Mouse (Mus musculus) hindbrain, embryonic 16.5 days (tissue): Measurements from ENCODE around the gene Cmtr1. TPM values are rescaled to one million over a fixed set of nuclear protein-coding genes. Genes with fewer than 3 reads are reported as not detected.

Experiments used
- ATAC-seq: fragments of 200-750 bp; cut with Nextera tagmentation; 2 replicates; pipeline ENCODE4 v1.8.0; 2017; ENCODE audit warnings: moderate TSS enrichment, moderate library complexity
- H3K27ac ChIP-seq: fragments of 300-500 bp; sonication (generic); 2 replicates; pipeline ENCODE4 v1.5.1; 2014; ENCODE audit warnings: low read depth, mild to moderate bottlenecking, control low read depth, low read length, moderate library complexity
- H3K27me3 ChIP-seq: fragments of 300-500 bp; sonication (generic); replicated peaks from 2 replicates; pipeline ENCODE4 v1.6.1; 2014; ENCODE audit warnings: low read length; ENCODE audit not compliant: control insufficient read depth, insufficient read depth
- H3K36me3 ChIP-seq: fragments of 300-500 bp; sonication (generic); 2 replicates; pipeline ENCODE4 v1.6.1; 2014; ENCODE audit warnings: mild to moderate bottlenecking, low read length, moderate library complexity, mixed read lengths; ENCODE audit not compliant: control insufficient read depth, insufficient read depth
- H3K4me1 ChIP-seq: fragments of 300-500 bp; sonication (generic); 2 replicates; pipeline ENCODE4 v1.6.1; 2014; ENCODE audit warnings: low read depth, low read length; ENCODE audit not compliant: control insufficient read depth, insufficient read depth
- H3K4me2 ChIP-seq: fragments of 300-500 bp; sonication (generic); 2 replicates; pipeline ENCODE4 v1.6.1; 2014; ENCODE audit warnings: mild to moderate bottlenecking, low read length, control low read depth, moderate library complexity
- H3K4me3 ChIP-seq: fragments of 300-500 bp; sonication (generic); 2 replicates; pipeline ENCODE4 v1.5.1; 2014; ENCODE audit warnings: mild to moderate bottlenecking, low read length, control low read depth, moderate library complexity
- H3K9ac ChIP-seq: fragments of 300-500 bp; sonication (generic); 2 replicates; pipeline ENCODE4 v1.6.1; 2014; ENCODE audit warnings: low read depth, mild to moderate bottlenecking, control low read depth, low read length, moderate library complexity
- H3K9me3 ChIP-seq: fragments of 300-500 bp; sonication (generic); 2 replicates; pipeline ENCODE4 v1.6.1; 2014; ENCODE audit warnings: mild to moderate bottlenecking, low read length, moderate library complexity; ENCODE audit not compliant: control insufficient read depth
- WGBS: fragments of 180-500 bp; shearing (Covaris S2); extraction: QIAGEN DNeasy Blood & Tissue Kit; methylation state at CpG from one replicate; pipeline ENCODE4 v1.1.7; 2014; 5-methylcytosine and 5-hydroxymethylcytosine counted together
- polyA plus RNA-seq: library from polyadenylated mRNA; unstranded; fragments of >200 nt; fragmentation: Nextera tagmentation; extraction: Ambion mirVana; gene quantifications from 2 replicates; pipeline ENCODE4 v1.2.1, GENCODE M21; 2015

Gene Cmtr1
- polyA plus RNA-seq, 1 experiment from 2014 or later = 106 TPM

GRCm38 (mm10) chr17:29731266-29731952 is 71.0 kb downstream of the Cmtr1 start:
- H3K27me3 ChIP-seq = no peaks in the 10 kb centered on the region
- no peak overlapping the region for H3K4me3 ChIP-seq
- no peak; the same call in 1 of the 2 replicates for ATAC-seq
- H3K4me1 ChIP-seq = peaks cover 25% of the 10 kb centered on the region
- peak overlapping the region; percentile 74 for H3K27ac ChIP-seq
- H3K4me2 ChIP-seq = no peak overlapping the region
- peak overlapping the region; percentile 32 for H3K9ac ChIP-seq
- WGBS = 29% methylated on average over 12 of the region's 12 CpGs
- H3K36me3 ChIP-seq = no peaks in the 10 kb centered on the region
- H3K9me3 ChIP-seq = no peaks in the 10 kb centered on the region

- Histone ChIP-seq H3K27ac (peak overlapping the region; percentile 74), H3K4me3 (no peak overlapping the region), H3K4me2 (no peak overlapping the region), H3K27me3 (no peaks in the 10 kb centered on the region), H3K9ac (no peak overlapping the region), H3K9me3 (no peaks in the 10 kb centered on the region), H3K4me1 (peaks cover 28% of the 10 kb centered on the region), H3K36me3 (no peaks in the 10 kb centered on the region)
- WGBS = 27% methylated on average over 6 of the region's 6 CpGs
- no peak for ATAC-seq
Measured at GRCm38 (mm10) chr17:29731953-29732325, 71.5 kb downstream of the Cmtr1 start.

- H3K9me3 ChIP-seq = no peaks in the 10 kb centered on the region
- peaks cover 28% of the 10 kb centered on the region for H3K4me1 ChIP-seq
Measured at GRCm38 (mm10) chr17:29732522-29732921, 72.1 kb downstream of the Cmtr1 start.

GRCm38 (mm10) chr17:29736448-29737014 is 76.1 kb downstream of the Cmtr1 start:
- Histone ChIP-seq H3K9ac (0 out of 2 replicates have a peak overlapping the region, but pooled peaks have one; percentile 31), H3K4me3 (no peak overlapping the region)
- 13% methylated on average over 15 of the region's 15 CpGs for WGBS

More at GRCm38 (mm10) chr17:29732522-29732921, 72.1 kb downstream of the Cmtr1 start:
- Histone ChIP-seq H3K4me2 (no peak overlapping the region), H3K27me3 (no peaks in the 10 kb centered on the region), H3K4me3 (no peak overlapping the region), H3K27ac (no peak overlapping the region), H3K36me3 (no peaks in the 10 kb centered on the region), H3K9ac (no peak overlapping the region)
- WGBS = 79% methylated on average over 2 of the region's 2 CpGs
- no peak for ATAC-seq

GRCm38 (mm10) chr17:29737849-29738804 is 77.7 kb downstream of the Cmtr1 start:
- H3K9ac ChIP-seq = no peak overlapping the region
- peaks cover 18% of the 10 kb centered on the region for H3K4me1 ChIP-seq
- peak overlapping the region; percentile 37 for H3K4me2 ChIP-seq
- ATAC-seq = peak; percentile 77
- no peaks in the 10 kb centered on the region for H3K36me3 ChIP-seq
- no peaks in the 10 kb centered on the region for H3K9me3 ChIP-seq
- H3K4me3 ChIP-seq = no peak overlapping the region
- 34% methylated on average over 22 of the region's 22 CpGs for WGBS
- no peaks in the 10 kb centered on the region for H3K27me3 ChIP-seq
- no peak overlapping the region for H3K27ac ChIP-seq

More at GRCm38 (mm10) chr17:29736448-29737014, 76.1 kb downstream of the Cmtr1 start:
- Histone ChIP-seq H3K36me3 (no peaks in the 10 kb centered on the region), H3K9me3 (no peaks in the 10 kb centered on the region), H3K4me2 (no peak overlapping the region), H3K27ac (0 out of 2 replicates have a peak overlapping the region, but pooled peaks have one; percentile 56), H3K27me3 (no peaks in the 10 kb centered on the region), H3K4me1 (peaks cover 24% of the 10 kb centered on the region)
- ATAC-seq = no peak

- H3K27ac ChIP-seq = no peak overlapping the region
- peaks cover 8% of the 10 kb centered on the region for H3K4me1 ChIP-seq
- WGBS = 56% methylated on average over 6 of the region's 6 CpGs
- no peak for ATAC-seq
- no peaks in the 10 kb centered on the region for H3K27me3 ChIP-seq
- H3K9ac ChIP-seq = no peak overlapping the region
- no peaks in the 10 kb centered on the region for H3K9me3 ChIP-seq
- no peak overlapping the region for H3K4me3 ChIP-seq
- no peaks in the 10 kb centered on the region for H3K36me3 ChIP-seq
- no peak overlapping the region for H3K4me2 ChIP-seq
Measured at GRCm38 (mm10) chr17:29747466-29747865, 87.1 kb downstream of the Cmtr1 start.

- Histone ChIP-seq H3K27me3 (no peaks in the 10 kb centered on the region), H3K9me3 (no peaks in the 10 kb centered on the region), H3K9ac (no peak overlapping the region), H3K4me3 (no peak overlapping the region), H3K27ac (no peak overlapping the region), H3K4me1 (peaks cover 5% of the 10 kb centered on the region), H3K36me3 (no peaks in the 10 kb centered on the region), H3K4me2 (no peak overlapping the region)
- 60% methylated on average over 4 of the region's 4 CpGs for WGBS
- ATAC-seq = no peak
Measured at GRCm38 (mm10) chr17:29754510-29754909, 94.1 kb downstream of the Cmtr1 start.
